Mouse (Mus musculus) small intestine, adult 2 months (tissue): Measurements from ENCODE around the gene Zfp185.

ENCODE experiments used
- CTCF ChIP-seq: fragments of 200-500 bp; IDR thresholded peaks from 2 replicates; pipeline ENCODE4 v1.5.1; 2012; ENCODE audit warnings: low read depth, mild to moderate bottlenecking, control low read depth, inconsistent platforms, low read length, moderate library complexity, mixed read lengths; ENCODE audit not compliant: insufficient replicate concordance, insufficient read length; ENCODE audit errors: extremely low read depth
- POLR2A ChIP-seq: fragments of 200-500 bp; IDR thresholded peaks from 2 replicates; pipeline ENCODE4 v1.6.1; 2012; ENCODE audit warnings: low read depth, mild to moderate bottlenecking, control low read depth, inconsistent platforms, low read length, moderate library complexity

DNA sequence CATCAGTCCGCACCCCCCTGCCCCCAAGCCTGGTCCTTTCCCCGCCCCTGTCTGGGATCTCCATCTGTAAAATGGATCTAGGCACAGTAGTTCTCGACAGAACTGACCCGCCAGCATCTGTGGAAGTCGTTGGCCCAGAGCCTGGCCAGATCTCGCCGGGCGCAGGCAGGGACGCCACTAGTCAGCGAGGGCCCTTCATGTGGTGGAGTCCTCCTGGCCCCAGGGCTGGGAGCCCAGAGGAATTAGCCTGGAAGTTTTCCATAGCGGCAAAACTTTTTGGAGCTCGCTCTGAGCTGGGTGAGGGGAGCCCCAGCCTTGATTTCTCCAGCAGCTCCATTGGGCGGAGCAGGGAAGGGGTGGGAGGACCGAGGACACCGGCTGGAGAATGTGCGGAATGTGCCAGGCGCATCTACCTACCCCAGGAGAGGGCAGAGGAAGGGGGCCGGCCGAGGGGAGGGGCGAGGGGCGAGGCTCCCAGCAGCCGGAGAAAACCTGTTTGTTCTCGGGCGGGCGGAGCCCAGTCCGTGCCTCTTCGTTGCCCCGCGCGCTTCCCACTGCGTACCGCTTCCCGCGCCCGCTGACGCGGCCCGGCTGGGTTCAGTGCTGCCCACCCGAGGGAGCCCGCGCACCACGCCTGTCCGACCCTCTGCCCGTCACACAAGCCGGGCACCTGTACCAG, at the start of gene Zfp185:
- no peak for TF ChIP-seq CTCF
- TF ChIP-seq POLR2A: no peak
